Mouse (Mus musculus): ENCODE data around the gene Lrmp.
"Not testable (repeated sequence)": the region's sequence is repeated elsewhere in the genome, so short reads cannot be mapped to it uniquely, and the experiment has no call there.

Gene Lrmp

GRCm38 (mm10) chr6:145115476-145116097 is at the start of gene Lrmp:
Gene Lrmp, plus strand, starts transcription at chr6:145115653.
- no peak for DNase-seq (ENCODE audit: low spot score in 2 of 2)

GRCm38 (mm10) chr6:145066416-145066815 is 49.0 kb upstream of the Lrmp start:
- no peak for DNase-seq (ENCODE audit: low spot score in 2 of 2)

- DNase-seq (ENCODE audit: low spot score in 2 of 2) = no peak
Observed at GRCm38 (mm10) chr6:145067679-145068078, 47.8 kb upstream of the Lrmp start.

- no peak for DNase-seq (ENCODE audit: low spot score in 2 of 2)
Observed at GRCm38 (mm10) chr6:145069397-145069796, 46.1 kb upstream of the Lrmp start.

GRCm38 (mm10) chr6:145069921-145070320 is 45.5 kb upstream of the Lrmp start:
- no peak for DNase-seq (ENCODE audit: low spot score in 2 of 2)

- DNase-seq (ENCODE audit: low spot score in 2 of 2) = no peak
Observed at GRCm38 (mm10) chr6:145074461-145074860, 41.0 kb upstream of the Lrmp start.

GRCm38 (mm10) chr6:145075088-145075547 is 40.3 kb upstream of the Lrmp start:
- peak in 1 of 2 experiments; percentile 9 for DNase-seq (ENCODE audit: low spot score in 2 of 2)

GRCm38 (mm10) chr6:145075548-145076224 is 39.8 kb upstream of the Lrmp start, which contains the start of gene Bcat1:
Gene Bcat1, minus strand, starts transcription at chr6:145076184.
- no peak for DNase-seq (ENCODE audit: low spot score in 2 of 2)

- no peak for DNase-seq (ENCODE audit: low spot score in 2 of 2)
Observed at GRCm38 (mm10) chr6:145076286-145076685, 39.2 kb upstream of the Lrmp start.

GRCm38 (mm10) chr6:145079087-145079759 is 36.2 kb upstream of the Lrmp start:
- DNase-seq (ENCODE audit: low spot score in 2 of 2) = no peak

GRCm38 (mm10) chr6:145081721-145082120 is 33.7 kb upstream of the Lrmp start:
- DNase-seq (ENCODE audit: low spot score in 2 of 2) = no peak

- DNase-seq (ENCODE audit: low spot score in 2 of 2) = no peak
Observed at GRCm38 (mm10) chr6:145084343-145085117, 30.9 kb upstream of the Lrmp start.

- no peak for DNase-seq (ENCODE audit: low spot score in 2 of 2)
Observed at GRCm38 (mm10) chr6:145088451-145089113, 26.9 kb upstream of the Lrmp start.

GRCm38 (mm10) chr6:145089373-145089772 is 26.1 kb upstream of the Lrmp start:
- no peak for DNase-seq (ENCODE audit: low spot score in 2 of 2)

GRCm38 (mm10) chr6:145090201-145090863 is 25.1 kb upstream of the Lrmp start:
- no peak for DNase-seq (ENCODE audit: low spot score in 2 of 2)

- no peak for DNase-seq (ENCODE audit: low spot score in 2 of 2)
Observed at GRCm38 (mm10) chr6:145090928-145091327, 24.5 kb upstream of the Lrmp start.

- no peak for DNase-seq (ENCODE audit: low spot score in 2 of 2)
Observed at GRCm38 (mm10) chr6:145091998-145092397, 23.5 kb upstream of the Lrmp start.

- not testable (repeated sequence) for DNase-seq (ENCODE audit: low spot score in 2 of 2)
Observed at GRCm38 (mm10) chr6:145093038-145093622, 22.3 kb upstream of the Lrmp start.

GRCm38 (mm10) chr6:145094431-145094830 is 21.0 kb upstream of the Lrmp start:
- no peak for DNase-seq (ENCODE audit: low spot score in 2 of 2)

GRCm38 (mm10) chr6:145100923-145101322 is 14.5 kb upstream of the Lrmp start:
- DNase-seq (ENCODE audit: low spot score in 2 of 2) = no peak

Data from frontal cortex, postnatal 25 days (tissue).